15 mouse cellular contexts compared by ENCODE assay signal in the genomic region with DNA sequence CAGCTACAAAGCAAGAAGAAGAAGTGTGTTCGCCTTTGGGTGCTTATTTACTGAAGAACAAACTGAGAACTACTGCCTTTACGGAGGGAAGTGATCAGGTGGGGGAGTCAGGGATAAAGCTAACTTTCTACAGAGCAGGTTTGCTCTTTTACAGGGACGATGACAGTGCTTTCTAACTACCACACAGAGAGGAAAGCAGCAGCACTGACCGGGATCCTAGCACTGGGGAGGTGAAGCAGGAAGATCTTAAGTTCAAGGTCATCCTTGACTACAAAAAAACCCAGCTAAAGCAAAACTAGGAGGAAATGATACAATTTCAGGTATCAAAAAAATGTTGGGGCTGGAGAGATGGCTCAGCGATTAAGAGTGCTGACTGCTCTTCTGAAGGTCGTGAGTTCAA. TPM values are rescaled to one million over a fixed set of nuclear protein-coding genes. Genes with fewer than 3 reads are reported as not detected.
DNase-seq lines count a peak whose midpoint lies in the region; ATAC-seq lines count a peak whose summit lies in the region.
"Had no signal": no experiment of that assay in that cellular context is flagged by ENCODE, and none has a peak within 500 bp of the region (broad histone marks: within the 10 kb centered on the region; RNA-seq: fewer than 3 reads in every experiment).

No protein-coding gene starts in this region.

- H3K9ac ChIP-seq in forebrain, embryonic 12.5 days, result no peak overlapping the region
- H3K9ac ChIP-seq in forebrain, embryonic 14.5 days (ENCODE audit: low read length), result no peak overlapping the region
- no peak overlapping the region for H3K9ac ChIP-seq in kidney, embryonic 15.5 days
- no peak overlapping the region for H3K9ac ChIP-seq in embryonic facial prominence, embryonic 13.5 days
- H3K9ac ChIP-seq: hindbrain, embryonic 15.5 days; limb, embryonic 13.5 days; midbrain, embryonic 12.5 days had no signal

- 87% methylated on average over 6 of the region's 6 CpGs for WGBS in forebrain, embryonic 12.5 days
- WGBS in forebrain, embryonic 14.5 days, result 87% methylated on average over 6 of the region's 6 CpGs
- WGBS in kidney, embryonic 15.5 days, result 81% methylated on average over 6 of the region's 6 CpGs
- 82% methylated on average over 6 of the region's 6 CpGs for WGBS in embryonic facial prominence, embryonic 13.5 days

- H3K9me3 ChIP-seq in forebrain, embryonic 12.5 days, result no peaks in the 10 kb centered on the region
- no peaks in the 10 kb centered on the region for H3K9me3 ChIP-seq in forebrain, embryonic 14.5 days (replicated peaks; ENCODE audit: control insufficient read depth, low read length)
- no peaks in the 10 kb centered on the region for H3K9me3 ChIP-seq in kidney, embryonic 15.5 days (replicated peaks)
- H3K9me3 ChIP-seq in embryonic facial prominence, embryonic 13.5 days, result no peaks in the 10 kb centered on the region
- H3K9me3 ChIP-seq: hindbrain, embryonic 15.5 days; limb, embryonic 13.5 days; midbrain, embryonic 12.5 days had no signal

- peaks cover 11% of the 10 kb centered on the region for H3K36me3 ChIP-seq in forebrain, embryonic 12.5 days (replicated peaks)
- H3K36me3 ChIP-seq in forebrain, embryonic 14.5 days (ENCODE audit: control insufficient read depth, insufficient read depth, low read length), result peaks cover 5% of the 10 kb centered on the region; the same call in 1 of the 2 replicates
- H3K36me3 ChIP-seq in kidney, embryonic 15.5 days, result peaks cover 13% of the 10 kb centered on the region
- peaks cover 11% of the 10 kb centered on the region; the same call in 1 of the 2 replicates for H3K36me3 ChIP-seq in embryonic facial prominence, embryonic 13.5 days

- ATAC-seq in forebrain, embryonic 12.5 days (ENCODE audit: low FRiP score), result no peak
- no peak for ATAC-seq in forebrain, embryonic 14.5 days
- no peak for ATAC-seq in kidney, embryonic 15.5 days (replicated peaks; ENCODE audit: low FRiP score)
- no peak for ATAC-seq in embryonic facial prominence, embryonic 13.5 days (ENCODE audit: insufficient number of reproducible peaks, insufficient read depth, low FRiP score, low TSS enrichment, low read depth)
- no peak for ATAC-seq in erythroid progenitor cell, adult 5-6 weeks (replicated peaks; ENCODE audit: low FRiP score, poor library complexity, severe bottlenecking)
- ATAC-seq: Patski had no signal

- peak overlapping the region; percentile 13; the same call in 1 of the 2 replicates for H3K27ac ChIP-seq in forebrain, embryonic 12.5 days
- H3K27ac ChIP-seq in forebrain, embryonic 14.5 days (ENCODE audit: low read depth, low read length), result no peak overlapping the region
- H3K27ac ChIP-seq in kidney, embryonic 15.5 days, result peak overlapping the region; percentile 7; the same call in 1 of the 2 replicates
- peak overlapping the region; percentile 19 for H3K27ac ChIP-seq in embryonic facial prominence, embryonic 13.5 days
- H3K27ac ChIP-seq: hindbrain, embryonic 15.5 days; limb, embryonic 13.5 days; midbrain, embryonic 12.5 days; stomach, postnatal 0 days had no signal

- no peak for DNase-seq in forebrain, embryonic 14.5 days (ENCODE audit: low spot score)
- no peak for DNase-seq in kidney, adult 18-20 months
- peak; percentile 70 for DNase-seq in 416B (ENCODE audit: low read depth)
- DNase-seq in urinary bladder, postnatal 14 days (ENCODE audit: low spot score), result no peak
- DNase-seq: cerebellum, adult 11 months; gastrocnemius, postnatal 36 days had no signal

- no peak overlapping the region for H3K4me2 ChIP-seq in forebrain, embryonic 12.5 days
- no peak overlapping the region for H3K4me2 ChIP-seq in forebrain, embryonic 14.5 days (ENCODE audit: low read length)
- H3K4me2 ChIP-seq in kidney, embryonic 15.5 days, result no peak overlapping the region
- no peak overlapping the region for H3K4me2 ChIP-seq in embryonic facial prominence, embryonic 13.5 days
- H3K4me2 ChIP-seq: hindbrain, embryonic 15.5 days; limb, embryonic 13.5 days; midbrain, embryonic 12.5 days had no signal

- H3K27me3 ChIP-seq in forebrain, embryonic 12.5 days, result no peaks in the 10 kb centered on the region
- H3K27me3 ChIP-seq in forebrain, embryonic 14.5 days (replicated peaks; ENCODE audit: control insufficient read depth, insufficient read depth, low read length), result no peaks in the 10 kb centered on the region
- H3K27me3 ChIP-seq in kidney, embryonic 15.5 days, result no peaks in the 10 kb centered on the region
- H3K27me3 ChIP-seq in embryonic facial prominence, embryonic 13.5 days, result no peaks in the 10 kb centered on the region
- H3K27me3 ChIP-seq: hindbrain, embryonic 15.5 days; limb, embryonic 13.5 days; midbrain, embryonic 12.5 days; Patski had no signal

- H3K4me1 ChIP-seq in forebrain, embryonic 12.5 days, result peaks cover 17% of the 10 kb centered on the region
- peaks cover 10% of the 10 kb centered on the region for H3K4me1 ChIP-seq in forebrain, embryonic 14.5 days (ENCODE audit: control insufficient read depth, insufficient read depth, low read length)
- peaks cover 25% of the 10 kb centered on the region for H3K4me1 ChIP-seq in kidney, embryonic 15.5 days
- peaks cover 25% of the 10 kb centered on the region for H3K4me1 ChIP-seq in embryonic facial prominence, embryonic 13.5 days

- no peak overlapping the region for H3K4me3 ChIP-seq in forebrain, embryonic 12.5 days (replicated peaks)
- H3K4me3 ChIP-seq in forebrain, embryonic 14.5 days (ENCODE audit: low read depth, low read length), result no peak overlapping the region
- no peak overlapping the region for H3K4me3 ChIP-seq in kidney, embryonic 15.5 days (replicated peaks)
- H3K4me3 ChIP-seq in embryonic facial prominence, embryonic 13.5 days, result no peak overlapping the region
- H3K4me3 ChIP-seq: hindbrain, embryonic 15.5 days; limb, embryonic 13.5 days; midbrain, embryonic 12.5 days had no signal

RNA-seq across cellular contexts. Expression of a gene that starts 3.2 kb away (rescaled TPM):
- polyA plus RNA-seq in forebrain, embryonic 12.5 days (2016; fragmentation: Nextera tagmentation; extraction: Ambion mirVana), result 183 and 199 TPM in 2 replicates
- 156 and 194 TPM in 2 replicates for polyA plus RNA-seq in forebrain, embryonic 14.5 days (2014; fragmentation: Nextera tagmentation; extraction: Ambion mirVana)
- polyA plus RNA-seq in kidney, embryonic 15.5 days (2015; fragmentation: Nextera tagmentation; extraction: Ambion mirVana), result 197 and 211 TPM in 2 replicates
- 195 and 200 TPM in 2 replicates for polyA plus RNA-seq in embryonic facial prominence, embryonic 13.5 days (2015; fragmentation: Nextera tagmentation; extraction: Ambion mirVana)
- 56.2 and 78.8 TPM in 2 replicates for total RNA-seq in erythroid progenitor cell, adult 5-6 weeks (2015; ENCODE audit: low replicate concordance)
- 20.7 and 35.0 TPM in 2 replicates for total RNA-seq in erythroid progenitor cell, adult 5-6 weeks (2017; ENCODE audit: low replicate concordance)

RNA-seq across cellular contexts. Expression of a gene that starts 3.5 kb away (rescaled TPM):
- polyA plus RNA-seq in forebrain, embryonic 12.5 days (2016; fragmentation: Nextera tagmentation; extraction: Ambion mirVana), result 61.7 and 66.1 TPM in 2 replicates
- 37.8 and 41.8 TPM in 2 replicates for polyA plus RNA-seq in forebrain, embryonic 14.5 days (2014; fragmentation: Nextera tagmentation; extraction: Ambion mirVana)
- 59.3 and 61.7 TPM in 2 replicates for polyA plus RNA-seq in kidney, embryonic 15.5 days (2015; fragmentation: Nextera tagmentation; extraction: Ambion mirVana)
- polyA plus RNA-seq in embryonic facial prominence, embryonic 13.5 days (2015; fragmentation: Nextera tagmentation; extraction: Ambion mirVana), result 50.9 and 57.8 TPM in 2 replicates
- 31.7 and 33.5 TPM in 2 replicates for total RNA-seq in erythroid progenitor cell, adult 5-6 weeks (2015; ENCODE audit: low replicate concordance)
- 15.7 and 25.6 TPM in 2 replicates for total RNA-seq in erythroid progenitor cell, adult 5-6 weeks (2017; ENCODE audit: low replicate concordance)
